Mouse (Mus musculus): ENCODE measurements at regions not wholly inside any gene's neighbourhood (a gene's known extent, or its start where the extent isn't known, plus 50 kb on each side); places are given as distances from the start of the nearest gene placed in this dataset.

- DNase-seq (ENCODE audit: low spot score): no peak
Observed at GRCm38 (mm10) chr10:109160730-109161129, 149.9 kb upstream of the Syt1 start.

GRCm38 (mm10) chr10:109155768-109156167, 145.0 kb upstream of the Syt1 start:
- no peak for DNase-seq (ENCODE audit: low spot score)

- no peak for DNase-seq (ENCODE audit: low spot score)
Observed at GRCm38 (mm10) chr10:109140421-109140938, 129.7 kb upstream of the Syt1 start.

GRCm38 (mm10) chr10:109136763-109137732, 126.3 kb upstream of the Syt1 start:
- no peak for DNase-seq (ENCODE audit: low spot score)

- no peak for DNase-seq (ENCODE audit: low spot score)
Observed at GRCm38 (mm10) chr10:109134521-109134920, 123.7 kb upstream of the Syt1 start.

GRCm38 (mm10) chr10:109132091-109132573, 121.3 kb upstream of the Syt1 start:
- DNase-seq (ENCODE audit: low spot score): no peak

- no peak for DNase-seq (ENCODE audit: low spot score)
Observed at GRCm38 (mm10) chr10:109129552-109130110, 118.8 kb upstream of the Syt1 start.

GRCm38 (mm10) chr10:109129068-109129467, 118.3 kb upstream of the Syt1 start:
- DNase-seq (ENCODE audit: low spot score): no peak

- DNase-seq (ENCODE audit: low spot score): no peak
Observed at GRCm38 (mm10) chr10:109126699-109127098, 115.9 kb upstream of the Syt1 start.

GRCm38 (mm10) chr10:109117143-109117542, 106.4 kb upstream of the Syt1 start:
- DNase-seq (ENCODE audit: low spot score): no peak

- DNase-seq (ENCODE audit: low spot score): no peak
Observed at GRCm38 (mm10) chr10:109115013-109115627, 104.3 kb upstream of the Syt1 start.

GRCm38 (mm10) chr10:109105781-109106180, 95.0 kb upstream of the Syt1 start:
- DNase-seq (ENCODE audit: low spot score): no peak

- DNase-seq (ENCODE audit: low spot score): no peak
Observed at GRCm38 (mm10) chr10:109092219-109092618, 81.4 kb upstream of the Syt1 start.

- DNase-seq (ENCODE audit: low spot score): no peak
Observed at GRCm38 (mm10) chr10:109079773-109080172, 69.0 kb upstream of the Syt1 start.

- DNase-seq (ENCODE audit: low spot score): no peak
Observed at GRCm38 (mm10) chr10:109074218-109074617, 63.4 kb upstream of the Syt1 start.

Measured in testis, postnatal 14 days (tissue).